Mouse (Mus musculus) adrenal gland, adult (tissue): ENCODE results near the gene Syp.

ENCODE experiments used
- DNase-seq, 2 experiments: peaks; one replicate each; pipeline ENCODE4 v3.0.0; 2022 to 2023; ENCODE audit warnings: low spot score in 1 of 2; ENCODE audit not compliant: inconsistent age in 2 of 2

Gene Syp

GRCm38 (mm10) chrX:7662936-7663335 lies 24.7 kb downstream of the Syp start:
- DNase-seq = no peak

GRCm38 (mm10) chrX:7664791-7665190 lies 26.5 kb downstream of the Syp start:
- DNase-seq = peak in 1 of 2 experiments; percentile 36

DNA sequence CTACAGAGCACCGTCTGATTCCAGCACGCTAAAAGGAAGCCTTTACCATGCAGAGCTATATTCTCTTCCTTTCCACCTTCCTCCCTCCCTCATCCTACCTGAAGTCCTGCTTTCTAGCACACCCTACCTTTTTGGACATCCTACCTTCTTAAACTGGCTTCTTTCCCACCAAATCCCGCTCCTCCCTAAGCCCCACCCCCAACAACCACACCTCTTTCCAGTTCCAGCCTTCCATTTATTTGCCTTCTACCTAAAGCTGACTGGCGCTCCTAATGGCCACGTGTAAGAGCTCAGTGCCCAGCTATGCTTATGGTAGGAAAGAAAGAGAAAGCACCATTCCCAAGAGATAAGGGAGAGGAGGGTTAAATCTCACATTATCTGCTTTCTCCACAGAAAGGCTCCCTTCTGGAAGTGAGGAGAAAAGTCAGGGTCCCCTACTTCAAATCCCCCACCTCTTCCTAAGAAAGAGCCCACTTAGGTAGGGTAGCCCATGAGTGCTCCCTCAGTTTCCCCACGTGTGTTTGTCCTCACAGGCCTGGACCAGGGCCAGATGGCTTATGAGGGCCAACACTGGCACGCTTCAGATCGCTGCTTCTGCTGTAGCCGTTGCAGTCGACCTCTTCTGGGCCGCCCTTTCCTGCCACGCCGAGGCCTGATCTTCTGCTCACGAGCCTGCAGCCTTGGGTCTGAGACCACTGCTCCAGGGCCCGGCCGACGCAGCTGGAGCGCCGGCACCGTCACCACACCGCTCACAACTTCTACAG lies 27.6 kb downstream of the Syp start:
- peak in 1 of 2 experiments; percentile 15 for DNase-seq

- DNase-seq = peak; percentile 79 to 89
Measured at GRCm38 (mm10) chrX:7670390-7670881, 32.2 kb downstream of the Syp start.

- peak; percentile 79 to 82 for DNase-seq
Measured at GRCm38 (mm10) chrX:7670921-7671623, 32.8 kb downstream of the Syp start, which contains the start of gene Plp2. Gene Plp2 (minus strand): TSS chrX:7671390.

DNA sequence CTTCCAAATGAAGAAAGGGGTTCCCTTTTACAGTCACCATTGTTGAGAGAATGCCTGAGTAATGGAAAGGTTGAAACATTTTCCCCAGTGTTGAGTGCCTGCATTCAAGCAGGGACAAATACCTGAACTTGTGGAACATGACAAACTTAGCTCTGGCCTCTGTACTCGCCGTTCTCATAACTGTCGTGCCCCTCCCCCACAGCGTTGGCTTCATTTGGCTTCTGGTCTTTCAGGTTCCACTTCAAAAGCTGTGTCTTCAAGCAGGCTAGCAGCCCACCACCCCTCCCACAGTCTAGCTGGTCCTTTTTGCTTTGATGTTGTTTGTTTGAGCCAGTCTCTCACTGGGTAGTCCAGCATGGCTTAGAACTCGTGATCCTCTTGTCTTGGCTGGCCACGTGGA lies 34.5 kb downstream of the Syp start:
- no peak for DNase-seq

- DNase-seq = peak; percentile 56 to 76
Measured at GRCm38 (mm10) chrX:7673578-7674281, 35.5 kb downstream of the Syp start.

GRCm38 (mm10) chrX:7674284-7675000 lies 36.2 kb downstream of the Syp start:
- peak in 1 of 2 experiments; percentile 61 for DNase-seq

GRCm38 (mm10) chrX:7675001-7675380 lies 36.7 kb downstream of the Syp start:
- DNase-seq = peak in 1 of 2 experiments; percentile 50

GRCm38 (mm10) chrX:7678986-7679385 lies 40.7 kb downstream of the Syp start:
- DNase-seq = no peak

DNA sequence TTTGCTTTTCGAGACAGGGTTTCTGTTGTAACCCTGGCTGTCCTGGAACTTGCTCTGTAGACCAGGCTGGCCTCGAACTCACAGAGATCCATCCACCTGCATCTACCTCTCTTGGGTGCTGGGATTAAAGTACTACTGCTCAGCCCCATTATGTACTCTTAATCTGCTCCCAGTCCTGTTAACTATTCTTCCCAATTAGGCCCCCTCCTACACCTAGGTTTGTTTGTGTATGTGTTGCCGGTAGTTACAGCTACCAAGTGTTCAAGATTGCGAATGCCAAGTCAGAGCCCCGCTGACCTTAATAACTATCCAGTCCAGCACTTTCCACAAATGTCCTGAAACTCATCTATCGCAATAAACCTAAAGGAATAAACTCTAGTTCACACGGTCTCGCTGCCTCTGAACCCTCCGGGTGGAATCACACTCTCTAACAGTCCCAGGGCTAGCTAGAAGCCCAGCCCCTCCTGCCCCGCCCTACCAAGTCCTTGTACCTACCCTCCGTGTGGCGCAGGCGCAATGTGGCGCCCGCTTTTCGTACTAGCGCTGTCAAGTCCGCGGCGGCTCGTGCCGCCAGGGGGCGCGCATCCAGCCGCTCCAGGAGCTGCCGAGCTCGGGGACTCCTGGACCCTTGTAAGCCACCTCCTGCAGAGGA lies 41.3 kb downstream of the Syp start:
- peak; percentile 92 to 95 for DNase-seq

- DNase-seq = no peak
Measured at GRCm38 (mm10) chrX:7680057-7680412, 41.8 kb downstream of the Syp start.

GRCm38 (mm10) chrX:7680864-7681263 lies 42.6 kb downstream of the Syp start, which contains the start of gene Magix:
Gene Magix (minus strand): TSS chrX:7681251.
- DNase-seq = no peak

DNA sequence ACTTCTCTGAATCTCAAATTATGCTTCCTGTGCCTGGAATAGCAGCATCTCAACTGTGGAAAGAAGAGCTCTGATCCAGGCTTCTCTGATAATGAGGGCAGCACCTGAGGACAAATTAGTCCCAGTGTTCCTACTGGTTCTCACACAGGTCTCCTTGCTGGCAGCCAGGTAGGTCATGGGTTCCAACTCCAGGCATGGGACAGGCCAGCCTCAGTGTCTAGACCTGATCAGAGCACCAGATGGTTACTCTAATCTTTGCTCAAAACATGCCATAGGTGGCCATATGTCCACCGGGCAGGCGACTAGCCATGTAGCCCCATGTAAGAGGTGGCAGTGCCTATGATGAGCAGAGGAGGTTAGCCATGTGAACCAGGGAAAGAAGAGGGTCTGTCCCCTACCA lies 50.0 kb downstream of the Syp start:
- DNase-seq = no peak

GRCm38 (mm10) chrX:7690486-7690885 lies 52.2 kb downstream of the Syp start:
- no peak for DNase-seq

GRCm38 (mm10) chrX:7692862-7693261 lies 54.6 kb downstream of the Syp start:
- DNase-seq = peak in 1 of 2 experiments; percentile 60

- no peak for DNase-seq
Measured at GRCm38 (mm10) chrX:7696520-7696919, 58.2 kb downstream of the Syp start.

DNA sequence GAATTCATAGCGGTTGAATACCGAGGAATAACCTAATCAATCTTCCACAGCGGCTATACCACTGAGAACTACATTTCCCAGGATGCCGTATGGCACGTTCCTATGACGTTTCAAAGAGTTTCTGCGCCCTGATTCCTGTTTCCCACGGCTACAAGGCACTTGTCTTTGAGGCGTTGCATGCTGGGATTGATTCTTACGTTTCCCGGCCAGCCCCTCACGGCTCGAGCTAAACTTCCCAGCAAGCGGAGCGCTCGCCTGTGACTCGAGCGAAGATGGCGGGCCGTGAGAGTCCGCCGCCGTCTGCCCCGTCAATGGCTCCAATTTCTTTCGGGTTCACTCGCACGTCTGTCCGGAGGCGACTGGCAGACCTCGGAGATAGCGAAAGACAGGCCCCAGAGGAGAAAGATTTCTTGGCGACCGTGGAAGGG lies 58.7 kb downstream of the Syp start, which contains the start of gene Gpkow:
Gene Gpkow, plus strand, starts transcription at position 178 of the 428 bp plus-strand sequence.
- DNase-seq = peak; percentile 86 to 93
